Mouse (Mus musculus): ENCODE results near the gene Defb19.
A peak's percentile ranks its signal among the peaks of the same experiment; 100 is the strongest.

The Defb19 gene

DNA sequence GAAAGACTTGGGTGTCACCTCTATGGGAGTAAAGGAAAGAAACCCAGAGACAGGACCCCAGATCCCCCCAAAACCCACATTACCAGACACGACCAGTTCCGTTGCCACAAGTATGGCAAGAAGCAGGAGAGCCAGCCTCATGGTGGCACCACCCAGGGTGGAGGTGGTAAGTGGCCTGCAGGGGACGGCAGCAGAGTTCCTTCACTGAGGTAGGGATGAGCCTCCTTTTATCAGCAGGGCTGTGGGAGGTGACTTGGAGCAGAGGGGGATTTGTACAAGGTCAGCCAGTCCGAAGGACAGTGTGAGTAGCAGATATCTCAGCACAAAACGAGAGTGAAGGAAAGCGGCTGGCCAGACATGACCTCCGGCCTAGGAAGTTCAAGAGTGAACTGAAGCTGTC, at the start of gene Defb19:
Gene Defb19, minus strand, starts transcription at position 206 of the 400 bp plus-strand sequence.
- DNase-seq (ENCODE audit: inconsistent ontology term), result no peak

- no peak for DNase-seq (ENCODE audit: inconsistent ontology term)
Observed at GRCm38 (mm10) chr2:152629904-152630303, 49.8 kb upstream of the Defb19 start.

DNA sequence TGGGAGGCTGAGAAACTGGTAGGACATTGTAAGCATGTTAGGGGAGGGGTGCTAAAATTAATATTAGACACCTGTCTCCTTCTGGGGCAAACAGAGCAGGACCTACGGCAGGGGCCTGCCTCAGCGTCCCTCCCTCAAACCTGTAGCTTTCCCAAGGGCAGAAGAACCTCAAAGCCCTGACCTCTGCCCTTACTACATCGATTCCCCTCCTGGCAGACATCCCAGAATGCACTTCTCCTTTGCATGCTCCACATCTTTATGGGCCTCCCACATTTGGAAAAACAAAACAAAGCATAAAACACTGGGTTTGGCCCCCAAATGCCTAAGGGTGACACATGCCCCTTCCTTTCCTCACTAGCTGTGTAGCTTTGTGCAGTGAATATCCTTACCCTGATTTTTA, 49.1 kb upstream of the Defb19 start:
- no peak for DNase-seq (ENCODE audit: inconsistent ontology term)

- DNase-seq (ENCODE audit: inconsistent ontology term), result no peak
Observed at GRCm38 (mm10) chr2:152628066-152628465, 48.0 kb upstream of the Defb19 start.

- DNase-seq (ENCODE audit: inconsistent ontology term), result peak; percentile 13
Observed at GRCm38 (mm10) chr2:152626774-152627591, 46.9 kb upstream of the Defb19 start, which contains the start of gene Rem1. Rem1 (plus strand) TSS chr2:152626951.

GRCm38 (mm10) chr2:152625256-152625655, 45.1 kb upstream of the Defb19 start:
- no peak for DNase-seq (ENCODE audit: inconsistent ontology term)

- no peak for DNase-seq (ENCODE audit: inconsistent ontology term)
Observed at GRCm38 (mm10) chr2:152624566-152624965, 44.5 kb upstream of the Defb19 start.

DNA sequence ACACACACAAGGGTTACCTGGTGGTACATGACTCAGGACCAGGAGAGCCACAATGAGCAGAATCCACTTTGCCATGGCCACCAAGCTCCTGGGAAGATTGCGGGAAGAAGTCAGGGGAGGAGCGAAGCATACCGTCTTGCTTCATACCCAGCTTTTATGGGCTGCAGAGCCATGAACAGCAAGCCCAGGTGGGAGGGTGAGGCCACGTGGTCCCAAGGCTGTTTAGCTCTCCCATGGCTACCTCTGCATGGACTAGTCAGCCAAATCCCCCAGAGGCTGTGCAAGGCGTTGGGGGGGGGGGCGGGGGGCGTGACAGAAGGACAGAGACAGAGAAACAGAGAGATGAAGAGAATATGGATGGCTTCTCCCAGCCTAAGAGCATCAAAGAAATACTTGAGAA, 42.8 kb upstream of the Defb19 start, which contains the start of gene Defb25:
Gene Defb25, minus strand, starts transcription at position 101 of the 400 bp plus-strand sequence.
- no peak for DNase-seq (ENCODE audit: inconsistent ontology term)

DNA sequence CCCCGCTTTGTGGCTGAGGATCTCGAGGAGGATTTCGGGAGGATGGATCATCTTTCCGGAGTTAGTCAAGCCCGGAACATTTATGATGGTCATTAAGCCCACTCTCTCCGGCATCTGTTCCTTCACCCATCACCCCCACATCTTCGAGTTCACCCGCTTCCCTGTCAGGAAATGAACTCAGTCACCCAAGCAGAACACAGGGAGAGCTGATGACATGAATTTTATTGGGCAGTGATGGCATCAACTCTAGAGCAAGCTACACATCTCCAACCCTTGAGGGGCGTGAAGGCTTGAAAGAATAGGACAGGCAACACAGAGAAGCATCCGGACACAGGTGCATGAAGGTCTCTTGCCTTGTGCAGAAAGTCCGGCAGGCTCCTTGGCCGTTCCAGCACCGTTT, 42.0 kb upstream of the Defb19 start:
- no peak for DNase-seq (ENCODE audit: inconsistent ontology term)

DNA sequence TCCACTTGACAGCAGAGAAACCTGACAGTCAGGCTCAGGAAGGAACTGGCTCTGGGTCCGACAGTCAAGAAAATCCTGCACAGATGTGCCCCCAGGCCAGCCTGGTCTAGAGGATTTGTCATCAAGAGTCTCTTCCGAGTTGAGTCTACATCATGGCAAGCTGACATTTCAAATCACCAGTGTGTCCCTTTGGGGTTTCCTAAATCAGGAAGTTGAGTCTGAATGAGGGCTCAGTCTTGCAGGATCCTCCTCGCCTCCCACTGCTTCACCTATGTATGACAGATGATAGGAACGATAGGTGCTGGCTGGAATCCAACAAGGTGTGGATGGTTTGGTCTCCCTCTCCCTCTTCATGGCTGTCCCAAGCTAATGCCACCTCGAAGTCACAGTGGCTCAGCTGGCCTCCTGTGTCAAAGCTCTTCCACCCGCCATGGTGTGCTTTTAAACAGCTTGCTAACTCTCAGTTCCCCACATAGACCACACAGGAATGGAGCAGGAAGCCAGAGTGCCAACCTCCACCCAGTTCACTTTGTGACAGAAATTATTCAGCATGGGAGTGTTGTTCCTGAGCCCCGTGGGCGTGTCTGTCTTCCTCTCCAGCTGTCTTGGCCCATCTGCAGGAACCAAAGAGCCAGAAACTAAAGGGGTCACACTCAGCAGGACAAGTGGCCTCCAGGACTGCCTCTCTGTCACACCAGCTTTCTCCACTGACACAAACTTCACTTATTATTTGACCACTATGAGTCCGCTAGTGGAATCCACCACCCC, 40.4 kb upstream of the Defb19 start:
- no peak for DNase-seq (ENCODE audit: inconsistent ontology term)

GRCm38 (mm10) chr2:152617374-152617773, 37.3 kb upstream of the Defb19 start:
- no peak for DNase-seq (ENCODE audit: inconsistent ontology term)

DNA sequence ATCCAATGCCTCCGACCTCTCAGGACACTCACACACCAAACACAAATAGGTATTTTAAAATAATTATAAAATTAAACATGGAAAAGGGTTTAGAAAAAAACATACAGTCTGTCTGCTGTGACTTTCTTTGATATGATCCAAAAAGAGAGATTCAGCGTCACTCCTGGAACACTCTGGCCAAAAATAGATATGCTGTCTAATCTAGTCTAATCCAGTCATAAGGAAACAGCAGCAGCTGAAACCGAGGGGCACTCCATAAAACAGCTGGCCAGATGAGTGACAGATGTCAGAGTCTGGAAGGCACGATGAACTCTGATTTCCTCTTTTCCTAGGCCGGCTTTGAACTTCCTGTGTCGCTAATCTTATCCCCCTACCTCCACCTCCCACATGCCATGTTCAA, 36.4 kb upstream of the Defb19 start:
- DNase-seq (ENCODE audit: inconsistent ontology term), result no peak

DNA sequence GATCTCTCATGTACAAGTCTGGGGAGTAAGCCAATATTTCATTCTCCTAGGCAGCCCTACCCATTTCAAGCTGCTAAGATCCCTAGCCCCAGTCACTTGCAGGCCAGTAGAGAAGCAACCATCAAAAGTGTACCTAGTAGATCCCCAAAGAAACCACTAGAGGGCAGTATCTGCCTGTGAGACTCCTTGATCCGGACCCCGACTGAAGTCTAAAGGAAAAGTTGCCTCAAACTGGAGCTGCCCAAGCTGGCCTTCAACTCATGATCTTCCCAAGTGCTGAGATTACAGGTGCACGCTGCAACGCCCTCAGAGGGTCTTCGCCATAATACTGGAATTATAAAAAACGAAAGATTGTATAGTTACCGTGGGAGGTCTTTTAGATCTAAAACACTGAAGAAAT, 35.5 kb upstream of the Defb19 start:
- peak; percentile 47 for DNase-seq (ENCODE audit: inconsistent ontology term)

DNA sequence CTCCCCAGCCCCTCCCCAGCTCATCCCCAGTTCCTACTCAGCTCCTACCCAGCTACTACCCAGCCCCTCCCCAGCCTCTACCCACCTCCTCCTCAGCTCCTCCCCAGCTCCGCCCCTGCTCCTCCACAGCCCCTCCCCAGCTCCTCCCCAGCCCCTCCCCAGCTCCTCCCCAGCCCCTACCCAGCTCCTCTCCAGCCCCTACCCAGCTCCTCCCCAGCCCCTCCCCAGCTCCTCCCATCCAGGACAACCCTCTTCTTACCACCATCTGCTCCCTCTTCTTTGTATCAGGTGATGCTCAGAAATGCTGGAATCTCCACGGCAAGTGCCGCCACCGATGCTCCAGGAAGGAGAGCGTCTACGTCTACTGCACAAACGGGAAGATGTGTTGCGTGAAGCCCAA, 32.1 kb upstream of the Defb19 start:
- DNase-seq (ENCODE audit: inconsistent ontology term), result no peak

DNA sequence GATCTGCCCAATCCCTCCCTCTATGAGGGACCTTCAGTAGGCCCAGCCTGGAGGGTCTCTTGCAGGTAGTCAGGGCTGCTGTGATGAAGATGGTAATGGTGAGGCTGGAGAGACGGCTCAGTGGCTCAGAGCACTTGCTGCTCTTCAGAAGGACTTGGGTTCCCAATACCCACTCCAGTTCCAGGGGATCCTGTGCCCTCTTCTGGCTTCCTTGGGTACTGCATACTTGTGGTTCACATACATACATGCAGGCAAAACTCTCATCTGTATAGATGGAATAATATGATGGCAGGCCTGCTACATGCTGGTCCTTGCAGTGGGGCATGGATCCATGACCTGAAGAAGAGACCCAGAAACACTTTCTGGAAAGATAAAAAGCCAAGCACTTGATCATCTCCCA, 28.6 kb upstream of the Defb19 start:
- DNase-seq (ENCODE audit: inconsistent ontology term), result no peak

DNA sequence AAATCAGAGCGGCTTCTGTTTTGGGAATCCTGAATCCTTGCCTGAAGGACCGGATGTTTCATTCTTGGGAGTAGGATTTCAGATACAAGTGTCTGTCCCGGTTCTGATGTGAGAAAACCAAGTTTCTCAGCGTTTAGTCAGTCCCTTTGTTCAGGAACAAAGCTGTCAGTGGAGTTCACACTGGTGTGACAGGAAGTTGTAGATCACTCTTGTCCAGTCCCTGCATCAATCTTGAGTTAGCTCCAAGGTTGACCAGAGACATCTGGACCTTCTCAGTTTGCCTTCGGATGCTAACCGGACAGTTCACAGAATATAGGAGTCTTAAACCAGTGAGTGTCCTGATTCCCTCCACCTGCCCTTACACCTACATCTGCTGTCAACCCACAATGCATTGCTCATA, 27.6 kb upstream of the Defb19 start:
- no peak for DNase-seq (ENCODE audit: inconsistent ontology term)

DNA sequence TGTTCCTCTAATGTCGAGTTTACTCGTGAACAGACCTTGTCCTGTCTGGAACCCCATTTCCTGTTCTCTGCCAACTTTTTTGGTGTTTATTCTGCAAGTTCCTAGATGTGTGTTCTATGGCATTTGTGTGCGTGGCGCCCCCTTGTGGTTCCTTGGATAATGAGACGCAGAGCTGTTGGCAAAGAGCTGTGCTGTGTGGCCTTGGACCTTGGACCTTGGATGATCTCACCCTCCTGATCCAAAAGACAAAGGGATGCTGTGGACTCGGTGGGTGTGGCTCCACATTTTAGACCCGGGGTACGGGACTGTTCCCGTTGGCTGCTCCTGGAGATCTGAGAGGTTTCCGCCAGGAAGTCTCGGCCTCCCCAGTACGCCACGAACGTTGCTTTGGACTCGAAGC, 23.9 kb upstream of the Defb19 start, which contains the start of gene Defb36:
Gene Defb36, plus strand, starts transcription at position 271 of the 400 bp plus-strand sequence.
- no peak for DNase-seq (ENCODE audit: inconsistent ontology term)

- peak; percentile 57 for DNase-seq (ENCODE audit: inconsistent ontology term)
Observed at GRCm38 (mm10) chr2:152601275-152601960, 21.3 kb upstream of the Defb19 start.

GRCm38 (mm10) chr2:152600076-152600475, 20.0 kb upstream of the Defb19 start:
- no peak for DNase-seq (ENCODE audit: inconsistent ontology term)

DNA sequence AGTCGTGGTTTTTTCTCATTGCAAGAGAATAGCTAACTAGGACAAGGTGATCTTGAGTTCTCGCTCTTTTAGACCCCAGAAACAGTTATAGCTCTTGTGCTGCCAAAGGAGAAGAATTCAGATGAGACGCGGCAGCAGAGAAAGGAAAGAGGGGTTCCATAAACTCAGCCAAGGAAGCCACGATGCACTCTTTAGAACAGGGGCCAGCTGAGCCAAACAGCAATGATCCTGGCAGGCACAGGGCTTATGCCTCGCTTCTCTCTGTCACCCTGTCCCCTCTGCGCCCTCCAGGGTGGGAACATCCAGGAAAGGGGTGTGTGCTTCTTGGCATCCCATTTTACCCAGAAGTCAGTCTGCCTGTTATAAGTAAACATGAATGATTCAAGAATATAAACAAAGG, 19.2 kb upstream of the Defb19 start, which contains the start of gene Defb45:
Gene Defb45, minus strand, starts transcription at position 101 of the 400 bp plus-strand sequence.
- no peak for DNase-seq (ENCODE audit: inconsistent ontology term)

GRCm38 (mm10) chr2:152589021-152589420, 8.9 kb upstream of the Defb19 start:
- DNase-seq (ENCODE audit: inconsistent ontology term), result no peak

DNA sequence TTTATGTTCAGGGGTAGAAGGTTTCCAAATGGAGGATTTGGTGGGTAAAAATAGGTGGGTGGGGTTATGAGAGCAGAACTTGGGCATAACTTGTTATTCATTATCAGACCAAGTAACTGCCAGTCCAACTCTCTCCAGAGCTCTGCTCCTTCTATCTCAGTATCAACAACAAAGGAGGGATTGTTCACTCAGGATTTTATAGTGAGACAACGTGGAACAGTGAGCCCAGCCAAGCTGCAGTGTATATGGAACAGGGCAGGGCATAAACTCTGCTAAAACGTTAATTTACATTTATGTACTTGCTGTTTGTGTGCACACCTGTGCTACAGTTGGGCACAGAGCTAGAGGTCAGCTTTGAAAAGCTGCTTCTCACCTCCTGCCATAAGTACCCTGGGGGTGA, 8.3 kb upstream of the Defb19 start:
- no peak for DNase-seq (ENCODE audit: inconsistent ontology term)
